Mouse (Mus musculus): Measurements from ENCODE around the gene St6gal1. TPM values are rescaled to one million over a fixed set of nuclear protein-coding genes. Genes with fewer than 3 reads are reported as not detected.

The St6gal1 gene
- total RNA-seq, 2 experiments from 2014 or later = 41.4 to 48.5 TPM

DNA sequence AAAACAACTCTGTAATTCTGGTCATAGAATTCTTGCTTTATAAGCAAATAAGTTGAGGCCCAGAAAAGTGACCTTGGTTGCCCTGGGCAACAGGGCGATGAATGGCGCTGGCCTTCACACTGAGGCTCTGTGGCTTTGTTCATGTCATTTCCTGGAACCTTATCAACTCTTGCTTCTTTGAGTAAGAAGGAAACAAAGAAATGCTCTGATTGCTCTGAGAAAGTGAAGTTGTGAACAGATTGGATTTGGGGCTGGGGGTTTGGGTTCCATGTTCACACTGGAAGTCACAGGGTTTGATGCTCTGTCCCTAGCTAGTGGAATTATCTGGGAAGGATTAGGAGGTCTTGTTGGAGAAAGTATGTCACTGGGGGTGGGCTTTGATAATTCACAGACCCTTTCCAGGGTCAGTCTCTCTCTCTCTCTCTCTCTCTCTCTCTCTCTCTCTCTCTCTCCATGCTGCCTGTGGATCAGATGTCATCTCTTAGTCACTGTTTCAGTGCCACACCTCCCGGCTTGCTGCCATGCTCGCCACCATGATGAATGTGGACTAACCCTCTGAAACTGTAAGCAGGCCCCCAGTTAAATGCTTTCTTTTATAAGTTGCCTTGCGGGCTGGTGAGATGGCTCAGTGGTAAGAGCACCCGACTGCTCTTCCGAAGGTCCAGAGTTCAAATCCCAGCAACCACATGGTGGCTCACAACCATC is 50.2 kb downstream of the St6gal1 start:
- DNase-seq = peak; percentile 70

DNA sequence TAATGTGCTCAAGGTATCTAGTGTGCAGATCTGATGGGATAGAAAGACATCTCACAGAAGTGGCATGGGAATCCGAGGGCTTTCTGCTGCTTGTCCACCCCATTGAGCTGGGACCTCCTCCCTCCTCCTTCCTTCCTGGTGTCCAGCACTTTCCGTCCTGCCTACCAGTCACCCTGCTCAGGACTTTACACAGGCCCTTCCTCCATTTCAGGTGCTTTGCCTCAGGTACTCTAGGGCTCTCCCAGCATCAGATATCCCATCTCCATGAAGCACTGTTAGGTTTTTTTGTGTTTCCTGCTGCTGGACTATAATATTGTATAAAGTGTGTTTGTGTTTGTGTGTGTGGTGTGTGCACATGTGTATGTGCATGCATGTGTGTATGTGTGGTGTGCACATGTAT is 51.1 kb downstream of the St6gal1 start:
- DNase-seq = no peak

DNA sequence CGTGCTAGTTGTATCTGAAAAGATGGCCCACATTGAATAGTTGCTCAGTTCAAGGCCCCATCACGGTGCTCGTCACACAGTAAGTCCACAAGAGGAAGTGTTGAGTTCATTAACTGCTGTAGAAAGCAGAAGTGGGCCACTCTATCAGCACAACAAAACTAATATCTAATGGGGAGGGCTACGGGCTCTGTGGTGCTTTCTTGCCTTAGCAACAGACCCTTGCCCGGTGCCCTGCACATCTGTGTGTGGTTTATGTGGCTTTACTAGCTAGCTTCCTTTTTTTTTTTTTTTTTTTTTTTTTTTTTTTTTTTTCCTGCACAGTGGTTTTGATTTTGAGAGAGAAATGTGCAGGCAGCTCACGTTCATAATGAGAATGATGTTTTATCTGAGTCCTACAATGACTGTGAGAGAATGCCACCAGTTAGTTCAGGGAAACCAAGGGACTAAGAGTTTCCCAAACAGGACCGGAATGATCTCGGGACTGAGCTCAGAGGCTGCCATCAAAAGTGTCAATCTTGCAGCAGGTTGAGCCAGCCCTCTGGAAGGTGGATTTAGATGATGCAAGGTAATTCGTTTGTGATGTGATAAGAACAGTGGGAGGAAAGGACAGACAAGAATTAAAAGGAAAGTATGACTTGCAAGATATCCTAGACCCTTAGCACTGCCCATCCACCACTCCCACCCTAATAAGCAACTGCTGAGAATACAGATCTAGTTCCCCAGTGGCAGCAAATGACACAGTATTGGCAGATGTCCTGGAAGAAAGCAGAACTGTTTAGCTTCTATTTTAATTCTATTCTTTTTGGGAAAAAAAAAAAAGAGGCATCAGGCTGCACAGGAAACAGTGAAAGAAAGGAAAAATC is 55.6 kb downstream of the St6gal1 start:
- no peak for DNase-seq

DNA sequence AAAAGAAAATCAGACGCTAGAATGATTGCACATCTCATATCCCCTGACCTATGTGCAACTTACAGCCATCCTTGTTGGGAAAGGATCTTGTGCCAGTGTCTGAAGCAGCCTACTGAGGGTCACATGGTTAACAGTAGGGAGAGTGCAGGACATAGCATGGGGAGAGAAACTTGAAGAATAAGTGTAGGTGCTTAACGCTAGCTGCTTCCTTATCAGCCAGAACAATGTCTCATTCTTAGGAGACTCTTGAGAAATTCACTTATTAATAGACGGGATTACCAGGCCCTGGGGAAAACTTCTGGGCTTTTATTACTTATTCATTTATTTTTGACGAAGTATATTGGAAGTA is 56.2 kb downstream of the St6gal1 start:
- DNase-seq = no peak

DNA sequence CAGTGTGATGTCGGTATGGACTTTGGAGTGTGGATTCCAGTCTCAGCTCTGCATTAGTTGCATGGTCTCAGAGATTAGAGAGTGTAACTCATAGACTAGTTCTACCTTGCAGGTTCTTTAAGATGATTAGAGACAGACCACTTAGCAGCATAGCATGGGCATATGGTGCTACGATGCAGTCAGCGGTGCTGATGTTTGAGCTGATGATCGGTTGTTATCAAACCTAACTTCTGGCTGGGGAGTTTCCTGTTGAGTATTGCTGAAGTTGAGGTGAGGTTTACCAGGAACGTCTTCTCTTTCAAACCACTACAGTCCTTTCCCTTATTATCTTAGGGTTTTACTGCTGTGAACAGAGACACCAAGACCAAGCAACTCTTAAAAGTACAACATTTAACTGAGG is 57.7 kb downstream of the St6gal1 start:
- no peak for DNase-seq

DNA sequence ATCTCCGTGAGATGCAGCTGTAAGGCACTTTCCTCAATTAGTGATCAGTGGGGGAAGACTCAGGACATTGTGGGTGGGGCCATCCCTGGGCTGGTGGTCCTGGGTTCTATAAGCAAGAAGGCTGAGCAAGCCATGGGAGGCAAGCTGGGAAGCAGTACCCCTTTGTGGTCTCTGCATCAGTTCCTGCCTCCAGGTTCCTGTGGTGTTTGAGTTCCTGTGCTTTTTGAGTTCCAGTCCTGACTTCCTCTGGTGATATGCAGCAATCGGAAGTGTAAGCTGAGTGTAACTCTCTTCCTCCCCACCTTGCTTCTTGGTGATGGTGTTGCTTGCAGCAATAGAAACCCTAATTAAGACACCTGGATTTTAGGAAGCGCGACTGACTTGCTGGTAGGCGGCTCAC is 58.4 kb downstream of the St6gal1 start:
- no peak for DNase-seq

DNA sequence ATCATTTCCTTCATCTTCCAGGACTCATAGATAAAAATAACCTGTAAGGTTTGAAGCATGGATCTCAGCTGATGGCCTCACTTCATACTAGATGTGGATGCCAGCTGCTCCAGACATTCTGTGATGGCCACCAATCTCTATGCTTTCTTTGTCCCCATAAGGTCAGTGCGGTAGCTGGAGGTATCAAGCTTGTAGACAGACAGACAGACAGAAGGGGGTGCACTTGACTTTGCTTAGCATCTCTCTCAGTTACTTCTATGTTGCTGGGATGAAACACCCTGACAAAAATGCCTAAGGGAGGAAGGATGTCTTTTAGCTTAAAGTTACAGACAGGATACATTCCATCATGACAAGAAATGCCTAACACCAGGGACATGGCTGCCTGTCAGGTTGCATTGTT is 59.1 kb downstream of the St6gal1 start:
- DNase-seq = no peak

DNA sequence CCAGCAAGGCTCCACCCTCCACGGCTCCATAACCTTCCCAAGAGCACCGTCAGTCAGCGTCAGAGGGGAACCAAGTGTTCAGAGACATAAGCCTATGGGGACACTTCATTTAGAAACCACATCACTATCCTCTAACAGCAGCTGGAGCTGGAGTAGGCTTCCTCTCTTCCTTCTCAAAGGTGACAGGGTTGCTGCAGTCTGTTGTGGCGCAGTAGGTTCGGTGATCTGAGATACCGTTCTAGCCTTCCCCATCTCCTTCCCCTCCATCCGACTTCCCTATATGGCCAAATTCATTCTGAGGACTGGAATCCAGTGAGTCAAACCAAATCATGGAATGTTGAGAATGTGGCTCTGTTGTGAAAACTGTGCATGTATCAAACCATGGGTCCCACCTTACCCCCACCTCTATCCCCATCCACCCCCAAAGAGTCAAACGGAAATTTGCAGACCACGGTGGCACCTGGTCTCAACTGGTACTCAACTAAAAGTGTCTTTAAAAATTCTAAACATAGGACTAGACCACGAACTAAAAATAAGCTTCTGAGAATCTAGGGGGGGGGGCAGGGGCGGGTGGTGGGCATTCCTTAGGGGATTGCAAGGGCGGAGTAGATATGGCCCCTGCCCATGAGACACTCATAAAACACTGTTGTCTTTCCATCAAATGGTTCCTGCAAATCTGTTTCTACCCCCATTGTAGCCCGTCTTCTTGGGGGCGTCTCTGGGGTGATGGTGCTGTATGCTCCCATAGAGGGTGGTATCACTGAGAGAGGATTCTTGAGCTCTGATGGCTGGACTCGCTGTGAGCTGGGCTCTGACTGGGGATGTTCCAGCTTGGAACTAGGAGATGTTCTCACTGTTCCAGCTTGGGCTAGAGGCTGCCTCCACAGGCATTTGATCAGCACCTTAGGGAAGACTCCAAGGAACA is 60.2 kb downstream of the St6gal1 start:
- DNase-seq = no peak

DNA sequence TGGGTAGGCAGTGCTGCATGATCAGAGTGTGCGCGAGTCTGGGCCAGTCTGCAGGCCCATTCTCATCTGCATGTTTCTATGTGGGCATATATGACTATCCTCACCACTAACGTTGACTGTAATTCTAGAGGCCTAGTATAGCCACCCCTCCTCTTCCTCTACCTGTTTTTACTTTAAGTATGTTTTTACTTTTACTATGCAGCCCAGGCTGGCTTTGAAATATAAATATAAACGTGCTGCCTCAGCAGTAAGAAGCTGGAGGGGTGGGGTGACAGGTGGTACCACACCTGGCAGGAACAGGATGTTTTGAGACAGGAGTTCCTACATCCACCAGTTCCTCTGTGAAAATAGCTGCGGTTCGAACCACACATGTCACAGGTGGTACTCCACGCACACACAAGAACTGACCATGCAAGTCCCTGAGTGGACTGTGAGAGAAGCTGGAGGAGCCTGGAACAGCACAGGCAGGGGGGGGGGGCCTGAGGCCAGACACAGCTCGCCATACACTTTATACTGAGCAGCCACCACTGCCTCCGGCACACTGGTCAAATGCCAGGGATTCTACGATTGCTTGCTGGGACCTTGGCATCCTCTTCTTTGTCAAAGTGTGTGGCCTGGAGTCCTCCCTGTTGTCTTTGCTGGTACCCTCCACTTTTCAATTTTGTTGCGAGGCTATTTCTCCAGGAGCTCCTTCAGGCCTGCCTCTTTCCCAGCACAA is 62.0 kb downstream of the St6gal1 start:
- DNase-seq = no peak

DNA sequence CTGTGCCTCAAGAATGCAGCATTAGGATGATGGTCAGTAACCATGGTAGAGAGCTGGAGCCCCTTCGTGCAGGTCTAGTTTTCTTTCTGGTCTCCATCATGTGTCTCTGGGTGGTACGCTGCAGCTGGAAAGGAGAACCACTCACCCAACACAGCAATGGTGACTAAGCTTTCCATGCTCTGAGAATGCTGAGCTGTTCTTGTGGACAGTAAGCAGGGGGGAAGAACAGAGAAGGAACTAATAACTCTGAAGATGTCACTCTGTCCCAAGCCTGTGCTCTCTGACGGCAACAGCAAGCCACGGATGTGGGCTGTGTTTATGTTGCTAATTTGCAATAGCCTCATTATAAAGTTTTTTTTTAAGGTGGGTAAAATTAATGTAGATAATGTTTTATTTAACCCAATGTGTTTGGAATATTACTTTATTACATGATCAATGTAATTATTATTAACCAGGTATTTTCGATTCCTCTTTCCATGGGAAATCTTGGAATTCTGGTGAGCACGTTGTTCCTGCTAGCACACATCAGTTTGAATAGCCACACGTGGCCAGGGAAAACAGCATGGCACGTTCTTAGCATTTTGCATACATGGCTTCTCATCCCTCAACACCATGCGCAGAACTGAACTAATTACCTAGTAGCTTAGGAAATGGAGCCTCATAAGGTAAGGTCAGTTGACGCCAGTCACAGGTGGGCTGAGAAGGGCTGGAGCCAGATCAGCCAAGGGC is 62.9 kb downstream of the St6gal1 start:
- no peak for DNase-seq

DNA sequence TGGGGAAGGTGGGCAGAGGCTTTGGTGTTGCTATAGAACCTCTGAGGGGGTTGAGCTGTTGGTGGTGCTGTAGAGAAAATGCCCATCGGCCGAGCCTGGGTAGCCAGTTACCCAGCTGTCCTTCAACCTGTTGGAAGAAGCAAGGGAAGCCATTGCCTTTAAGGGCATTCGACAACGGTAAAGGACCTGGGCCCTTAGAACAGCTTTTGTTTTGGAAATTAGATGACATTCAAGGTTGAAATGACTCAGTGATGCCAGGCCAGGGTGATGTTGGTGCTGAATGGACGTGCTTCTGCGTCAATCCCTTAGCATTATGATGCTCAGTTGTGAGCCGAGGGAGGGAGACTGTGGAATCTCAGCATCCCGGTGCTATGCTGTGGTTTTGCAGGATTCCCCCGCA is 63.6 kb downstream of the St6gal1 start:
- DNase-seq = no peak

DNA sequence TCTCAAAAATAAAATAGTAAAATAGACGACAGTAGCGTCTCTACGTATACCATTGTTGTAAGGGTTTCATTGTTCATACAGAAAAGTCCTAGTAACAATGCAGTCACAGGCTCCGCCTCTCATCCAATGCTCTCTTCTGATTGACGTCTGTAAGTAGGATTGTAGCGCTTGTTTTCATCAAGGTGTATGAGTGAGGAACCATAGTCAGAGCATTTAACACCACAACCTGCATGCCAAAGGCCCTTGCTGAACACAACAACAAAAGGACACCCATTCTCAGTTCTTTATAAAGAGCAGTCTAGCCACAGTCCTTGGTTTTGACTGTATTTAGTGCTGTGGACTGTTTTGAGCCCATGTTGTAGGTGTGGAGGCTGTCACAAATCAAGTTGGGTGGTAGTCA is 64.9 kb downstream of the St6gal1 start:
- no peak for DNase-seq

DNA sequence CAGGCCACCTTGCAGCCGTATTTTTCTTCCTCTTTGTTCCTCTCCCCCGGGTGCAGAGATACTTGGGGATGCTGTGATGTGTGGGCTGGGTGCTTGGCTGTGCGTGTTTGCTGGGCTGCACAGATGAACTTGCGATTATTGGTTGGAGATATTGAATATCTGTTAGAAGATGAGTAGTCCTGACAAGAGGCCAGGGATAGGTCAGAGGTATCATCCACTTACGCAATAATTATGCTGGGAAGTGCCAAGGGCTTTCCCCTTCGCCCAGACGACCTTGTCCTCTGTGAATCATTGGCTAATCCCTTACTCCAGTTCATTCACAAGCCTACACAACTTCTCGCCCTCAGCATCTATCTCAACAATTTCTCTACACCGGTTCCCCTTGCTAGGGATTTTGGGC is 65.6 kb downstream of the St6gal1 start:
- DNase-seq = no peak

DNA sequence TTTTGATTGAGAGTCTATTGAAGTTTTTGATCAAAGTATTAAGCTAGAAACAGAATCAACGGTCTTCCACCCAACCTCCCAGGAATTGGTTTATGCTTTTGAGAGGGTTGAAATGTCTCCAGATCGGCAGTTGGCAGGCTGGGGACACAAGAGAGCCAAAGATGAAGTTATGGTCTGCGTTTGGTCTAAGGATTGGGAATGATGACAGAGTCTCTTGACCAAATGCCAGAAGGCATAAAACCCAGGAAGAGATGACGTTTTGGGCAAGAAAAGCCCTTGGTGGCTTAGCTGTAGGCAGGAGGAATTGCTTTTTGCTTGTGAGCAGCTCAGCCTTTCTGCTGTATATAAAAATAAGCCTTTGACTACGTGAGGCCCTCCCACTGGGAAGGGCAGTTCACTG is 67.0 kb downstream of the St6gal1 start:
- DNase-seq = peak; percentile 55

DNA sequence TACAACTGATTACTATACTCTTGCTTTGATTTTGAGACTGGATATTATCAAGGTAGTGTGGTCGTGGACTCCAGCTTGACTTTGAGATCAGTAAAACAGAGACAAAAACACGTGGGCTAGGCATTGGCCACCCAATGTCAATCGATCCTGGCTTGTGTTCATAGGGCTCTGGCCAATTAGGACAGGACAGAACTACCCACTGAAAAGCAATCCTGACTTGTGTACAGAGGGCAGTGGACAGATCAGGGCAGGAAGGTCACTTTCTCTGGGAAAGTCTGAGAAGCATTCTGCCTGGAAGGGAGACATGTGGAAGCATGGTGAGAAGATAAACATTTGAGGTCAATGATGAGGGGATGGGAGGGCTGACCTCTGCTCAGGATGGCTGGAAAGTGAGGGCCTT is 69.7 kb downstream of the St6gal1 start:
- no peak for DNase-seq

DNA sequence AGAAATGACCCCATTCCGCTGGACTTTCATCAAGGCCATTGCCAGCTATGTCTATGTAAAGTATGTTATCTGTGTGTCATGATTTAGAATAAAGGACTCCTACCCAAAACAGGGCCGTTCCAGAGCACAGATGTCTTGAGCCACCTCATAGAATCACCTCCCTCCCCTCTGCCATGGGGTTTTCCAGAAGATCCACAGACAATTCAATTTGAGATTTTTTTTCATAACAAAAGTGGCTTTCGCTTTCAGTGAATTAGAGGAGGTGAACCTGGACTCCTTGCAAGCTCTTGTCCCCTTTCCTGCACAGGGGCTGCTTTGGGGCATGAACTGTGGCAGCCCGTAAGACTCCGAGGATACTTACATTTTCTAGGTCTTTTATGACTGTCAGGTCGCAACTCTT is 70.2 kb downstream of the St6gal1 start:
- DNase-seq = no peak

DNA sequence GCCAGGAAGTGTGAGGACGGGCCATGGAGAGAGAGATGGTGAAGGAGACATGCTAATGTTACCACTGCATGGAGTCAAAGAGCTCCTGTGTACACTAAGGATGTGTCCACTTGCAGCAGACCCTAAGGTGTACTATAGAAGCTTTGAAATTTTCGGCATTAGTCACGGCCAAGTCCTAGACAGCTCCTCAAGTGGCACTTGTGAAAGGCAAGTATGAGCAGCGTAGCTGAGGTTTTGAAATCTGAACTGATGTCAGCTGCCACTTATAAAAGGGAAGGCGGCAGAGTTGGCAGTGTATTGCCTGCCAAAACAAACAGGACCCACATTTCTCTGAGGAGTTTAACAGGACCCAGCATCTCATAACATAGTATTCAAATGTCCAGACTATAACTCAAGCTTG is 71.2 kb downstream of the St6gal1 start:
- no peak for DNase-seq

DNA sequence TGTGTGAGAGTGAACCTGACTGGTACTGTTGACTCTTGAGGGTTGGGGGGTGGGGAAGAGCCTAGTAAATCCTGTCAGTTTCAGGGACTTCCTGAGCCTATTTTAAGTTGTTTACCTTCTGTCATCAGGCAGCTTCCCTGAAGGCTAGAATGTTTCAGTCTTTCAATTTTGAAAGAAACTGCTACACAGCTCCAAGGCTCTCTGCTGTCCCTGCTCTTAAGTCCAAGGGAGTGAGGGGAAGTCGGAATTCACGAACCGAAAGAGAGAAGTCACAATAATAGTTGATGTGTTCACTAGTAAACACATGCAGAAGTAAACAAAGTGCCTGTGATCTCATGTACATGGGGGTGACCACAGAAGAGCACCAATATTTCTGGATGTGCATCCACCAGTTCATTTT is 72.2 kb downstream of the St6gal1 start:
- DNase-seq = no peak

DNA sequence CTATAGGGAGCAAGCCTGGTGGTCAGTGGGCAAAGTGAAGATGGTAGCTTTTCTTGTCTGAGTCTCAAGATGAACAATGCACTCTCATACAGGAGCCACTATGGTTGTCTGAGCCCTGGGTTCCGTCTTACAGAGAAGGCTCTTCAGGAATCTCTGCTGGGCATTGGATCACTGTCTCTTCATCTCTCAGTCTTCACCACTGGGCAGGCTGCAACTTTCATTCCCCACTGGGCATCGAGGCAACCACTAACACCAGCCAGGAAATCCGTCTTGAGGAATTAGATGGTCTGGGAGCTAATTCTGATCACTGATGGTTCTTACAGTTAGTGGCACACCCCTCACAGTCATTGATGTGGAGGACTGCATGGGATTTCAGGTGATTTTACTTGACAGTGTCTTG is 73.9 kb downstream of the St6gal1 start:
- DNase-seq = no peak

DNA sequence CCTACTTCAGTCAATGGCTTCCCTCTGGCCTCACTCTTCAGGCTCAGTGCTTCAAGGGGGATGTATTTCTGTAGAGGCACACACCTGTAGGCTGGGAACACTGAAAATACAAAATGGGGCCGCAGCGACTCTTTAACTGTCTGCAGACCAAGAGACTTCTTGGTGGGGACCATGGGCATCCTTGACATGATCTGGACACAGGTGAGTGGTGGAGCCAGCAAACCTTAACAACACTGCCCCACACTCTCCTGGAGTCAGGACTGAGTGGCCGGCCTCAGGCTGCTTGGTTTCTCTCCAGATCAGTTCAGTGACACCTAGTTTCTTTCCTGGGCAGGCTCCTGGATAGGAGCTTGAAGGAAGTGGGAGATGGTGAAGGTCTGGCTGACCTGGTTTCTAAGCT is 74.4 kb downstream of the St6gal1 start:
- DNase-seq = no peak

DNA sequence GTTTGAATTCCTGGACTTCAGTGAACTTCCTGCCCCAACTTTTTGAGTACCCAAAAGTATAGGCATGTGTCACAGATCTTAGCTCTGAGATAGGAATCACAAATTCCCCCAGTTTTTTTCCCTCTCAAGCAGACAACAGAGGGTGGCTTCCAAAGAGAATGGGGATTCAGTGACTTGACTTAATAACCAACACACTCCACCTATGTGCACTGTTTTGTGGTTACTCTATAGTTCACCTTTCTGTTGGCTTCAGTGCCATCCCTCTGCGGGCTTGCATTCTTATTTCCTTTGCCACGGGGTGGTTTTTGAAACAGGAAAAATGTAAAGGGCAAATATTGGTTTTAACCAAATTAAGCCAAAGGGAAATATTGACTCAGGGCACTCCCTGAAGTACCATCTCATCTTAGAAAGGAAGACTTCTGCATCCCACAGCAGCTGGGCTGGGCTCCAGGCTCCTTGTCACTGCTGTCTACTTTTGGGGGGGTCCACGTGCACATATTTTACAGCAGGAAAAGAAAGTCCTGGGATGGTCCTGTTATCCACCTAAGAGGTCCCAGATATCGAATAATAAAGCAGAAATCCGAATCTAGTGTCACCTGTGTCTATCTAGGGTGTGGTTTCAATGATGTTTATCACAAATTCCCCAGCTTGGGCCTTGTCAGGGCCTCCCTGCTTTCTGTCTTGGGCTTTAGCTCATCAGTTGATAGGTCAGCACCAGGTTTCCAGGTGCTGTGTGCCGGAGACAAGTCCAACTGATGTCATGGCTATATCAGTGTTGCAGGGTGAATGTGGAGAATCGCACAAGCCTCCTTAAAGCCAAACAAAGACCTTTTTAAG is 75.6 kb downstream of the St6gal1 start:
- DNase-seq = no peak

All from adrenal gland, postnatal 10 days (tissue).